Mouse (Mus musculus) ES-Bruce4 (cell line): ENCODE data around the gene Prpf31.

Experiments
- CTCF ChIP-seq: IDR thresholded peaks from one replicate; pipeline ENCODE4 v1.8.1; 2011; ENCODE audit warnings: low read depth, low read length
- EP300 ChIP-seq: IDR thresholded peaks from 2 replicates; pipeline ENCODE4 v1.6.1; 2011; ENCODE audit warnings: low read depth, low read length; ENCODE audit not compliant: insufficient read depth
- POLR2A ChIP-seq: IDR thresholded peaks from one replicate; pipeline ENCODE4 v1.8.1; 2011; ENCODE audit warnings: low read length; ENCODE audit not compliant: insufficient read depth

DNA sequence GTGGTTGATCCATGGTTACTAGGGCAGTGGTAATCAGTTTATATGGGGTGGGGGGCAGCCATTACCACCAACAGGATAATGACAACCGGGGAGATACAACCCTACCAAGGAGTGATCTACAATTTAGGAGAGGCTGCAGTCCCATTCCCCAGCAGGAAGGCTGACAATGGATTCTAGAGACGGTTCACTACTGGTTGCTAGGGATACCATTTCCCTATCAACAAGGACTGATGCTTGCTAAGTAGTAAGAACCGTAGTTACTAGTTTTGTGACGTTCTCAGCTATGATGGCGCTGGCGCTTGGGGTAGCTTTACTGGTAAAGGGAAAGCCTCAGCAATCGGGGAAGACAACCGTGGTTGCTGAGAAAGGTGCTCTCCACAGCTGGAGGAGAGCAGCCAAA lies 54.9 kb downstream of the Prpf31 start:
- TF ChIP-seq CTCF (no peak), POLR2A (no peak), EP300 (no peak)
